Mouse (Mus musculus): ENCODE results near the gene Hipk4. TPM values are rescaled to one million over a fixed set of nuclear protein-coding genes. Genes with fewer than 3 reads are reported as not detected.

Gene Hipk4
- 0.48 and 0.61 TPM in 2 replicates for polyA plus RNA-seq (2012; rRNA removed)

GRCm38 (mm10) chr7:27522967-27523366 is at the start of gene Hipk4:
Gene Hipk4 (plus strand): TSS chr7:27523267.
- no peak for TF ChIP-seq POLR2A (IDR thresholded peaks at IDR 0.05; ENCODE audit: low read depth, low read length)
- TF ChIP-seq CTCF (conservative IDR thresholded peaks at IDR 0.05; ENCODE audit: insufficient read depth, insufficient read length, low read depth, low read length), result no peak
- Histone ChIP-seq H3K27me3 (replicated peaks; ENCODE audit: control insufficient read depth, insufficient read depth, low read length) (no peaks in the 10 kb centered on the region), H3K4me3 (ENCODE audit: insufficient read depth, low read depth, low read length) (no peak within 1 kb of the TSS), H3K4me1 (ENCODE audit: control insufficient read depth, insufficient read depth, low read length) (no peaks in the 10 kb centered on the region), H3K36me3 (ENCODE audit: control insufficient read depth, insufficient read depth, low read length) (no peaks in the 10 kb centered on the region), H3K27ac (ENCODE audit: insufficient read depth, low read depth, low read length) (no peak within 1 kb of the TSS)
- no peak for DNase-seq
- 65% methylated on average over 5 of the region's 5 CpGs for WGBS

GRCm38 (mm10) chr7:27473835-27474489 is 49.1 kb upstream of the Hipk4 start:
- peaks cover 21% of the 10 kb centered on the region; the same call in 1 of the 2 replicates for H3K4me1 ChIP-seq (ENCODE audit: control insufficient read depth, insufficient read depth, low read length)
- WGBS, result under 1% methylated on average over 34 of the region's 34 CpGs
- TF ChIP-seq CTCF (conservative IDR thresholded peaks at IDR 0.05; ENCODE audit: insufficient read depth, insufficient read length, low read depth, low read length) (no peak), POLR2A (IDR thresholded peaks at IDR 0.05; ENCODE audit: low read depth, low read length) (no peak)

GRCm38 (mm10) chr7:27474490-27474954 is 48.5 kb upstream of the Hipk4 start:
- H3K4me1 ChIP-seq (ENCODE audit: control insufficient read depth, insufficient read depth, low read length), result peaks cover 26% of the 10 kb centered on the region; the same call in 1 of the 2 replicates
- WGBS, result under 1% methylated on average over 23 of the region's 23 CpGs
- peak overlapping the region; percentile 93 for H3K4me3 ChIP-seq (ENCODE audit: insufficient read depth, low read depth, low read length)
- no peaks in the 10 kb centered on the region for H3K27me3 ChIP-seq (replicated peaks; ENCODE audit: control insufficient read depth, insufficient read depth, low read length)
- DNase-seq, result peak; percentile 100
- TF ChIP-seq CTCF (conservative IDR thresholded peaks at IDR 0.05; ENCODE audit: insufficient read depth, insufficient read length, low read depth, low read length) (peak; percentile 73), POLR2A (IDR thresholded peaks at IDR 0.05; ENCODE audit: low read depth, low read length) (no peak)
- H3K27ac ChIP-seq (ENCODE audit: insufficient read depth, low read depth, low read length), result peak overlapping the region; percentile 91
- no peaks in the 10 kb centered on the region for H3K36me3 ChIP-seq (ENCODE audit: control insufficient read depth, insufficient read depth, low read length)

More at GRCm38 (mm10) chr7:27473835-27474489, 49.1 kb upstream of the Hipk4 start:
- no peak for DNase-seq
- H3K36me3 ChIP-seq (ENCODE audit: control insufficient read depth, insufficient read depth, low read length), result no peaks in the 10 kb centered on the region
- peak overlapping the region; percentile 91 for H3K27ac ChIP-seq (ENCODE audit: insufficient read depth, low read depth, low read length)
- peak overlapping the region; percentile 93 for H3K4me3 ChIP-seq (ENCODE audit: insufficient read depth, low read depth, low read length)
- no peaks in the 10 kb centered on the region for H3K27me3 ChIP-seq (replicated peaks; ENCODE audit: control insufficient read depth, insufficient read depth, low read length)

- no peak for DNase-seq
- Histone ChIP-seq H3K27ac (ENCODE audit: insufficient read depth, low read depth, low read length) (peak overlapping the region; percentile 32; the same call in 1 of the 2 replicates), H3K4me3 (ENCODE audit: insufficient read depth, low read depth, low read length) (no peak overlapping the region), H3K36me3 (ENCODE audit: control insufficient read depth, insufficient read depth, low read length) (no peaks in the 10 kb centered on the region), H3K27me3 (replicated peaks; ENCODE audit: control insufficient read depth, insufficient read depth, low read length) (no peaks in the 10 kb centered on the region), H3K4me1 (ENCODE audit: control insufficient read depth, insufficient read depth, low read length) (peaks cover 26% of the 10 kb centered on the region; the same call in 1 of the 2 replicates)
- WGBS, result 83% methylated on average over 2 of the region's 2 CpGs
- TF ChIP-seq CTCF (conservative IDR thresholded peaks at IDR 0.05; ENCODE audit: insufficient read depth, insufficient read length, low read depth, low read length), result no peak
- no peak for TF ChIP-seq POLR2A (IDR thresholded peaks at IDR 0.05; ENCODE audit: low read depth, low read length)
Observed at GRCm38 (mm10) chr7:27475596-27475995, 47.5 kb upstream of the Hipk4 start.

- WGBS, result 66% methylated on average over 14 of the region's 14 CpGs
- Histone ChIP-seq H3K4me3 (ENCODE audit: insufficient read depth, low read depth, low read length) (no peak overlapping the region), H3K4me1 (ENCODE audit: control insufficient read depth, insufficient read depth, low read length) (peaks cover 30% of the 10 kb centered on the region), H3K27me3 (replicated peaks; ENCODE audit: control insufficient read depth, insufficient read depth, low read length) (no peaks in the 10 kb centered on the region), H3K27ac (ENCODE audit: insufficient read depth, low read depth, low read length) (0 out of 2 replicates have a peak overlapping the region, but pooled peaks have one; percentile 14), H3K36me3 (ENCODE audit: control insufficient read depth, insufficient read depth, low read length) (no peaks in the 10 kb centered on the region)
- peak; percentile 81 for DNase-seq
- no peak for TF ChIP-seq CTCF (conservative IDR thresholded peaks at IDR 0.05; ENCODE audit: insufficient read depth, insufficient read length, low read depth, low read length)
- no peak for TF ChIP-seq POLR2A (IDR thresholded peaks at IDR 0.05; ENCODE audit: low read depth, low read length)
Observed at GRCm38 (mm10) chr7:27476098-27476635, 46.9 kb upstream of the Hipk4 start.

- no peak for DNase-seq
- Histone ChIP-seq H3K4me1 (ENCODE audit: control insufficient read depth, insufficient read depth, low read length) (peaks cover 28% of the 10 kb centered on the region), H3K4me3 (ENCODE audit: insufficient read depth, low read depth, low read length) (no peak overlapping the region), H3K27ac (ENCODE audit: insufficient read depth, low read depth, low read length) (no peak overlapping the region), H3K36me3 (ENCODE audit: control insufficient read depth, insufficient read depth, low read length) (no peaks in the 10 kb centered on the region), H3K27me3 (replicated peaks; ENCODE audit: control insufficient read depth, insufficient read depth, low read length) (no peaks in the 10 kb centered on the region)
- TF ChIP-seq CTCF (conservative IDR thresholded peaks at IDR 0.05; ENCODE audit: insufficient read depth, insufficient read length, low read depth, low read length), result no peak
- no peak for TF ChIP-seq POLR2A (IDR thresholded peaks at IDR 0.05; ENCODE audit: low read depth, low read length)
- WGBS, result 62% methylated on average over 7 of the region's 7 CpGs
Observed at GRCm38 (mm10) chr7:27478561-27478960, 44.5 kb upstream of the Hipk4 start.

- Histone ChIP-seq H3K27ac (ENCODE audit: insufficient read depth, low read depth, low read length) (peak overlapping the region; percentile 79), H3K4me1 (ENCODE audit: control insufficient read depth, insufficient read depth, low read length) (peaks cover 28% of the 10 kb centered on the region), H3K27me3 (replicated peaks; ENCODE audit: control insufficient read depth, insufficient read depth, low read length) (no peaks in the 10 kb centered on the region), H3K4me3 (ENCODE audit: insufficient read depth, low read depth, low read length) (peak overlapping the region; percentile 4; the same call in 1 of the 2 replicates), H3K36me3 (ENCODE audit: control insufficient read depth, insufficient read depth, low read length) (no peaks in the 10 kb centered on the region)
- TF ChIP-seq POLR2A (IDR thresholded peaks at IDR 0.05; ENCODE audit: low read depth, low read length) (no peak), CTCF (conservative IDR thresholded peaks at IDR 0.05; ENCODE audit: insufficient read depth, insufficient read length, low read depth, low read length) (no peak)
- 33% methylated on average over 1 of the region's 1 CpGs for WGBS
- DNase-seq, result peak; percentile 88
Observed at GRCm38 (mm10) chr7:27479750-27480149, 43.3 kb upstream of the Hipk4 start.
